Mouse (Mus musculus): ENCODE measurements around the gene Atp23. TPM values are rescaled to one million over a fixed set of nuclear protein-coding genes. Genes with fewer than 3 reads are reported as not detected.
A peak's percentile ranks its signal among the peaks of the same experiment; 100 is the strongest.

Gene Atp23
- polyA plus RNA-seq, 1 experiment from 2014 or later: 22.6 TPM

- Histone ChIP-seq H3K9ac (ENCODE audit: low read depth, low read length) (no peak overlapping the region), H3K4me1 (replicated peaks; ENCODE audit: insufficient read depth, low read length) (peaks cover 17% of the 10 kb centered on the region), H3K4me2 (ENCODE audit: low read length) (no peak overlapping the region), H3K27me3 (ENCODE audit: insufficient read depth, low read length) (no peaks in the 10 kb centered on the region), H3K27ac (peak overlapping the region; percentile 83), H3K36me3 (ENCODE audit: insufficient read depth, low read length) (no peaks in the 10 kb centered on the region), H3K9me3 (replicated peaks; ENCODE audit: low read length) (no peaks in the 10 kb centered on the region), H3K4me3 (replicated peaks; ENCODE audit: low read depth, low read length) (no peak overlapping the region)
- 54% methylated on average over 8 of the region's 8 CpGs for WGBS
- no peak for TF ChIP-seq CTCF (IDR thresholded peaks at IDR 0.05; ENCODE audit: low read depth)
- ATAC-seq (replicated peaks; ENCODE audit: low FRiP score, low read depth) (peak; percentile 14; the same call in 1 of the 2 replicates), DNase-seq (ENCODE audit: low spot score) (no peak)
Measured at GRCm38 (mm10) chr10:126935121-126935520, 34.0 kb upstream of the Atp23 start.

GRCm38 (mm10) chr10:126934561-126934960 lies 33.4 kb upstream of the Atp23 start:
- Histone ChIP-seq H3K27ac (no peak overlapping the region), H3K9me3 (replicated peaks; ENCODE audit: low read length) (no peaks in the 10 kb centered on the region), H3K27me3 (ENCODE audit: insufficient read depth, low read length) (no peaks in the 10 kb centered on the region), H3K4me3 (replicated peaks; ENCODE audit: low read depth, low read length) (no peak overlapping the region), H3K9ac (ENCODE audit: low read depth, low read length) (no peak overlapping the region), H3K4me2 (ENCODE audit: low read length) (no peak overlapping the region), H3K36me3 (ENCODE audit: insufficient read depth, low read length) (no peaks in the 10 kb centered on the region), H3K4me1 (replicated peaks; ENCODE audit: insufficient read depth, low read length) (peaks cover 19% of the 10 kb centered on the region)
- DNase-seq (ENCODE audit: low spot score) (no peak), ATAC-seq (replicated peaks; ENCODE audit: low FRiP score, low read depth) (no peak)
- no peak for TF ChIP-seq CTCF (IDR thresholded peaks at IDR 0.05; ENCODE audit: low read depth)
- WGBS: 79% methylated on average over 13 of the region's 13 CpGs

DNA sequence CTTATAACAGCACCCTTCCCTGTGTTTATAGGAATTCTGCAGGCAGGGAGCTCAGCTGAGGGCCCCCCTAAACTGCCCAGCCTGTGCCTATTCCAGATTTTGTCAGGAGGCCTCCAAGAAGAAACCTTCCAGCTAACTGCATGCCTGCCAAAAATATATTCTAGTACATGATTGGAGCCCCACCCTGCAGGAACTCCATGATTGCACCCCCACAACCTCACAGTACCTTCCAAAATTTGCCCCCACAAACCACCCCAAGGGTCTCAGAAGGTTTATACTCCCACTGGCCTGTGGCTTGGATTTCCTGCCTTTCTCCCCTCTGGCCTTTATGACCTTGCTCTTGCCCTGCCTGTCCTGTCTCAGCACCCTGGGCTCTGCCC lies 30.6 kb upstream of the Atp23 start:
- no peaks in the 10 kb centered on the region for H3K9me3 ChIP-seq (replicated peaks; ENCODE audit: low read length)
- no peak overlapping the region for H3K9ac ChIP-seq (ENCODE audit: low read depth, low read length)
- no peak for DNase-seq (ENCODE audit: low spot score)
- peak overlapping the region; percentile 83 for H3K27ac ChIP-seq
- H3K27me3 ChIP-seq (ENCODE audit: insufficient read depth, low read length): no peaks in the 10 kb centered on the region
- H3K36me3 ChIP-seq (ENCODE audit: insufficient read depth, low read length): no peaks in the 10 kb centered on the region
- no peak for ATAC-seq (replicated peaks; ENCODE audit: low FRiP score, low read depth)
- no peak for TF ChIP-seq CTCF (IDR thresholded peaks at IDR 0.05; ENCODE audit: low read depth)
- H3K4me2 ChIP-seq (ENCODE audit: low read length): no peak overlapping the region
- peaks cover 41% of the 10 kb centered on the region for H3K4me1 ChIP-seq (replicated peaks; ENCODE audit: insufficient read depth, low read length)
- H3K4me3 ChIP-seq (replicated peaks; ENCODE audit: low read depth, low read length): no peak overlapping the region

DNA sequence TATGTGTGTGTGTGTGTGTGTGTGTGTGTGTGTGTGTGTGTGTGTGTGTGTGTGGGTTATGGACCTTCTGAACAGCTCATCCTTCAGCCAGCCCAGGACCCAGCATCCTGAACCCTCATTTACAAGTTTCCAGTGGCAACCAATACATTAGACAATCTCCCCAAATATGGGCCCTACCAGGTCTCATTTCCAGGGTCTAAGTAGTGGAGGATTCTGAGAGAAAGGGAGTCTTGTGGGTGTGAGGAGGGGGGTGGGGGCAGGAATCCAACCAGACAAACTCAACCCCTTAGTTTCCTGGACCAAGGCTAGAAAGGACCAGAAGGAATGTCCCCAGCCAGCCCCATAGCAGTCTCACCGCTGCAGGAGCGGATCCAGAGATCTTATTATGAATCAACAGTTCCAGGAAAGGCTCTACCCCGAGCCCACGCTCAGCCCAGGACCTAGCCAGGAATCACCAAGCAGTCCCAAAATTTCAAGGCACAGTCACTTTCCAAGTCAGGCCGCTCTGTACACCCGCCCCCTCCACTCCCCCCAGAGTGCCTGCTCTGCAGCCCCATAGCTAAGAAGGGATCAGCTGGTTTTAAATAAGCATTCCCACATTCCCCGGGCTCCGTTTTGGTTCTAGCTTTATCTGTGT lies 30.1 kb upstream of the Atp23 start:
- H3K9ac ChIP-seq (ENCODE audit: low read depth, low read length): no peak overlapping the region
- peak overlapping the region; percentile 83 for H3K27ac ChIP-seq
- DNase-seq (ENCODE audit: low spot score): peak; percentile 63

DNA sequence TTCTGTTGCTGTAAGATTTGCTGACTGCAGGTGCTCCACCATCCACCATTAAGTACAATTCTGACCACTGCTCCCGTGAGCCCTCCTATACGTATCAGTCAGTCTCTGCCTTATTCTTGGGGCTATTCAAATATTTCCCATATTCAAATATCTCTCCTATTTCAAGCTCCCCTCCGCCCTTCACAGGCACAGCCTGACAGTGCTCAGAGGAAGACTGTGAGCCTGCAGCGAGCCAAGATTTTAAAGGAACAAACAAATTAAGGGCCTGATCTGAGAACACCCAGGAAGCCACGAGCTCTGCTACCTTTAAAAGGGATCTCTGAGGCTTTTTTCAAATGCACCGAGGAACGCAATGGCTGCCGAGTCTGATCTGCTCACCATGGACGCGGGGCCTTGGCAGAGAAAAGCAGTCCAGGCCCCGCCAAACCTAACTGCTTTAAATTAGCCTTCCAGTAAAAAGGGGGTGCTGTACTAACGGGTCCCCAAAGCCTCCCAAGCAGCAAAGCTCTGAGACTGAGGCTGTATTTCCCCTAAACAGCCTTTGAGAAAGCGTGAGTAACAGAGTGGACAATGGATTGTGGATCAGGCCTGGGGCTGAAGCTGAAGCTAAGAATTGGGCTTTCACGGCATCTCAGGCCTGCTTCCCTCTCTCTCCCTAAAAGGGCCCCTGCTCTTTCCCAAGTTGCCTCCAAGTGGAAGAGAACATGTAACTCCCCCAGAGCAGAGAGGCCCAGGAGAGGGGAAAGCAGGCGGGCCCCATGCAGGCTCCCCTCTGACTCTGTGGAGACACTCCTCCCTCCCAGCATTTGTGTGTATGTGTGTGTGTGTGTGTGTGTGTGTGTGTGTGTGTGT lies 29.3 kb upstream of the Atp23 start:
- no peaks in the 10 kb centered on the region for H3K27me3 ChIP-seq (ENCODE audit: insufficient read depth, low read length)
- 0 out of 2 replicates have a peak overlapping the region, but pooled peaks have one; percentile 6 for H3K4me2 ChIP-seq (ENCODE audit: low read length)
- H3K27ac ChIP-seq: peak overlapping the region; percentile 85
- no peak for TF ChIP-seq CTCF (IDR thresholded peaks at IDR 0.05; ENCODE audit: low read depth)
- H3K4me1 ChIP-seq (replicated peaks; ENCODE audit: insufficient read depth, low read length): peaks cover 38% of the 10 kb centered on the region
- H3K9me3 ChIP-seq (replicated peaks; ENCODE audit: low read length): no peaks in the 10 kb centered on the region
- no peak overlapping the region for H3K4me3 ChIP-seq (replicated peaks; ENCODE audit: low read depth, low read length)
- ATAC-seq (replicated peaks; ENCODE audit: low FRiP score, low read depth): peak; percentile 58
- WGBS: 36% methylated on average over 15 of the region's 15 CpGs
- no peaks in the 10 kb centered on the region for H3K36me3 ChIP-seq (ENCODE audit: insufficient read depth, low read length)
- peak overlapping the region; percentile 44; the same call in 1 of the 2 replicates for H3K9ac ChIP-seq (ENCODE audit: low read depth, low read length)
- peak; percentile 91 for DNase-seq (ENCODE audit: low spot score)

More for the DNA sequence above, 30.1 kb upstream of the Atp23 start:
- Histone ChIP-seq H3K4me1 (replicated peaks; ENCODE audit: insufficient read depth, low read length) (peaks cover 41% of the 10 kb centered on the region), H3K27me3 (ENCODE audit: insufficient read depth, low read length) (no peaks in the 10 kb centered on the region), H3K36me3 (ENCODE audit: insufficient read depth, low read length) (no peaks in the 10 kb centered on the region), H3K4me2 (ENCODE audit: low read length) (no peak overlapping the region), H3K9me3 (replicated peaks; ENCODE audit: low read length) (no peaks in the 10 kb centered on the region), H3K4me3 (replicated peaks; ENCODE audit: low read depth, low read length) (no peak overlapping the region)
- WGBS: 52% methylated on average over 8 of the region's 8 CpGs
- ATAC-seq (replicated peaks; ENCODE audit: low FRiP score, low read depth): peak; percentile 4; the same call in 1 of the 2 replicates
- TF ChIP-seq CTCF (IDR thresholded peaks at IDR 0.05; ENCODE audit: low read depth): no peak

- no peak for DNase-seq (ENCODE audit: low spot score)
- Histone ChIP-seq H3K9ac (ENCODE audit: low read depth, low read length) (no peak overlapping the region), H3K9me3 (replicated peaks; ENCODE audit: low read length) (no peaks in the 10 kb centered on the region), H3K4me3 (replicated peaks; ENCODE audit: low read depth, low read length) (no peak overlapping the region), H3K4me1 (replicated peaks; ENCODE audit: insufficient read depth, low read length) (peaks cover 31% of the 10 kb centered on the region), H3K4me2 (ENCODE audit: low read length) (no peak overlapping the region; the same call in 1 of the 2 replicates), H3K27ac (peak overlapping the region; percentile 95), H3K36me3 (ENCODE audit: insufficient read depth, low read length) (no peaks in the 10 kb centered on the region), H3K27me3 (ENCODE audit: insufficient read depth, low read length) (no peaks in the 10 kb centered on the region)
- no peak for TF ChIP-seq CTCF (IDR thresholded peaks at IDR 0.05; ENCODE audit: low read depth)
- 50% methylated on average over 3 of the region's 3 CpGs for WGBS
- ATAC-seq (replicated peaks; ENCODE audit: low FRiP score, low read depth): no peak
Measured at GRCm38 (mm10) chr10:126929543-126929942, 28.4 kb upstream of the Atp23 start.

All from kidney, postnatal 0 days (tissue).